Mouse (Mus musculus) stomach, postnatal 0 days (tissue): ENCODE results near the gene Ttc30b. TPM values are rescaled to one million over a fixed set of nuclear protein-coding genes. Genes with fewer than 3 reads are reported as not detected.

ENCODE experiments used
- ATAC-seq: fragments of 200-750 bp; cut with Nextera tagmentation; 2 replicates; pipeline ENCODE4 v1.8.0; 2017; ENCODE audit not compliant: low FRiP score, low TSS enrichment
- DNase-seq: peaks from one replicate; pipeline ENCODE4 v3.0.0-alpha.2; 2016; ENCODE audit warnings: low spot score
- H3K27ac ChIP-seq: fragments of 300-500 bp; sonication (generic); replicated peaks from 2 replicates; pipeline ENCODE4 v1.5.1; 2014; ENCODE audit warnings: mild to moderate bottlenecking, control low read depth
- H3K27me3 ChIP-seq: fragments of 300-500 bp; sonication (generic); 2 replicates; pipeline ENCODE4 v1.6.1; 2014; ENCODE audit warnings: low read length; ENCODE audit not compliant: control insufficient read depth, insufficient read depth
- H3K36me3 ChIP-seq: fragments of 300-500 bp; sonication (generic); 2 replicates; pipeline ENCODE4 v1.6.1; 2014; ENCODE audit warnings: low read length, mixed read lengths; ENCODE audit not compliant: control insufficient read depth, insufficient read depth
- H3K4me1 ChIP-seq: fragments of 300-500 bp; sonication (generic); replicated peaks from 2 replicates; pipeline ENCODE4 v1.6.1; 2014; ENCODE audit warnings: antibody characterized with exemption; ENCODE audit not compliant: control insufficient read depth, insufficient read depth
- H3K4me2 ChIP-seq: fragments of 300-500 bp; sonication (generic); replicated peaks from 2 replicates; pipeline ENCODE4 v1.6.1; 2014; ENCODE audit warnings: low read depth, mild to moderate bottlenecking, control low read depth, moderate library complexity
- H3K4me3 ChIP-seq: fragments of 300-500 bp; sonication (generic); 2 replicates; pipeline ENCODE4 v1.5.1; 2014; ENCODE audit warnings: low read depth, low read length, control low read depth
- H3K9ac ChIP-seq: fragments of 300-500 bp; sonication (generic); 2 replicates; pipeline ENCODE4 v1.6.1; 2014; ENCODE audit warnings: mild to moderate bottlenecking, low read length, control low read depth, mixed read lengths
- H3K9me3 ChIP-seq: fragments of 300-500 bp; sonication (generic); 2 replicates; pipeline ENCODE4 v1.6.1; 2016; ENCODE audit warnings: low read length; ENCODE audit not compliant: control insufficient read depth
- CTCF ChIP-seq: IDR thresholded peaks from 2 replicates; pipeline ENCODE4 v1.5.1; 2016; ENCODE audit warnings: antibody characterized with exemption, low read depth, mild to moderate bottlenecking, moderate library complexity
- EP300 ChIP-seq: optimal IDR thresholded peaks from 2 replicates; pipeline ENCODE3; 2016; ENCODE audit warnings: antibody characterized with exemption
- WGBS: fragments of 180-500 bp; shearing (Covaris S2); extraction: QIAGEN DNeasy Blood & Tissue Kit; methylation state at CpG from one replicate; pipeline ENCODE4 v1.1.7; 2014; 5-methylcytosine and 5-hydroxymethylcytosine counted together
- polyA plus RNA-seq: library from polyadenylated mRNA; unstranded; fragments of >200 nt; fragmentation: Nextera tagmentation; extraction: Ambion mirVana; gene quantifications from 2 replicates; pipeline ENCODE4 v1.2.1, GENCODE M21; 2015

The Ttc30b gene
- polyA plus RNA-seq, 1 experiment from 2014 or later, result 10.6 TPM

GRCm38 (mm10) chr2:75907142-75907541 lies 31.2 kb downstream of the Ttc30b start:
- ATAC-seq, result no peak
- H3K4me2 ChIP-seq, result no peak overlapping the region
- no peaks in the 10 kb centered on the region for H3K9me3 ChIP-seq
- H3K4me1 ChIP-seq, result no peaks in the 10 kb centered on the region
- peaks cover 2% of the 10 kb centered on the region; the same call in 1 of the 2 replicates for H3K36me3 ChIP-seq
- TF ChIP-seq EP300, result no peak
- no peak overlapping the region for H3K4me3 ChIP-seq
- no peak overlapping the region for H3K9ac ChIP-seq
- no peak for DNase-seq
- WGBS, result 58% methylated on average over 1 of the region's 1 CpGs
- H3K27ac ChIP-seq, result no peak overlapping the region
- no peaks in the 10 kb centered on the region for H3K27me3 ChIP-seq

GRCm38 (mm10) chr2:75901869-75902268 lies 36.5 kb downstream of the Ttc30b start:
- H3K9ac ChIP-seq, result no peak overlapping the region
- no peak overlapping the region for H3K4me3 ChIP-seq
- ATAC-seq (no peak), DNase-seq (no peak)
- no peak overlapping the region for H3K27ac ChIP-seq
- peaks cover 4% of the 10 kb centered on the region; the same call in 1 of the 2 replicates for H3K36me3 ChIP-seq
- no peak for TF ChIP-seq EP300
- TF ChIP-seq CTCF, result no peak
- 82% methylated on average over 9 of the region's 9 CpGs for WGBS
- H3K4me2 ChIP-seq, result no peak overlapping the region
- no peaks in the 10 kb centered on the region for H3K4me1 ChIP-seq
- H3K27me3 ChIP-seq, result no peaks in the 10 kb centered on the region
- no peaks in the 10 kb centered on the region for H3K9me3 ChIP-seq

GRCm38 (mm10) chr2:75900281-75900680 lies 38.1 kb downstream of the Ttc30b start:
- no peak overlapping the region for H3K9ac ChIP-seq
- no peak for TF ChIP-seq EP300
- peak; percentile 31; the same call in 1 of the 2 replicates for TF ChIP-seq CTCF
- no peaks in the 10 kb centered on the region for H3K27me3 ChIP-seq
- H3K36me3 ChIP-seq, result 0 out of 2 replicates have a peak, but pooled peaks cover 3% of the 10 kb centered on the region
- no peaks in the 10 kb centered on the region for H3K4me1 ChIP-seq
- H3K4me2 ChIP-seq, result no peak overlapping the region
- DNase-seq (no peak), ATAC-seq (no peak)
- H3K4me3 ChIP-seq, result no peak overlapping the region
- H3K9me3 ChIP-seq, result no peaks in the 10 kb centered on the region
- WGBS, result 84% methylated on average over 1 of the region's 1 CpGs
- H3K27ac ChIP-seq, result no peak overlapping the region

- TF ChIP-seq EP300 (no peak), CTCF (no peak)
- Histone ChIP-seq H3K27ac (no peak overlapping the region), H3K27me3 (no peaks in the 10 kb centered on the region), H3K9me3 (no peaks in the 10 kb centered on the region), H3K4me1 (no peaks in the 10 kb centered on the region), H3K4me3 (no peak overlapping the region), H3K36me3 (0 out of 2 replicates have a peak, but pooled peaks cover 3% of the 10 kb centered on the region), H3K9ac (no peak overlapping the region), H3K4me2 (no peak overlapping the region)
- peak; percentile 91 for ATAC-seq
- 70% methylated on average over 5 of the region's 5 CpGs for WGBS
- peak; percentile 51 for DNase-seq
These were observed 42.7 kb downstream of the Ttc30b start for GRCm38 (mm10) chr2:75895711-75896110.

- 76% methylated on average over 4 of the region's 4 CpGs for WGBS
- Histone ChIP-seq H3K4me3 (no peak overlapping the region), H3K36me3 (peaks cover 6% of the 10 kb centered on the region; the same call in 1 of the 2 replicates), H3K4me1 (no peaks in the 10 kb centered on the region), H3K9ac (no peak overlapping the region), H3K4me2 (no peak overlapping the region), H3K27me3 (no peaks in the 10 kb centered on the region), H3K9me3 (no peaks in the 10 kb centered on the region), H3K27ac (no peak overlapping the region)
- DNase-seq (no peak), ATAC-seq (no peak)
- no peak for TF ChIP-seq EP300
- no peak for TF ChIP-seq CTCF
These were observed 46.4 kb downstream of the Ttc30b start for GRCm38 (mm10) chr2:75891981-75892380.

Other genes starting within 250 kb of the Ttc30b start
- 125 and 144 TPM in 2 replicates for gene Nfe2l2, start 233.9 kb downstream of the Ttc30b start, polyA plus RNA-seq
- 11.8 and 12.4 TPM in 2 replicates for gene Agps, start 106.4 kb downstream of the Ttc30b start, polyA plus RNA-seq
- 0.17 and 0.27 TPM in 2 replicates for gene Ttc30a2, start 39.6 kb upstream of the Ttc30b start, polyA plus RNA-seq
- gene Ttc30a1, start 43.4 kb upstream of the Ttc30b start, polyA plus RNA-seq, result 3.3 and 3.8 TPM in 2 replicates